27 mouse cellular contexts compared by ENCODE assay signal in the genomic region with DNA sequence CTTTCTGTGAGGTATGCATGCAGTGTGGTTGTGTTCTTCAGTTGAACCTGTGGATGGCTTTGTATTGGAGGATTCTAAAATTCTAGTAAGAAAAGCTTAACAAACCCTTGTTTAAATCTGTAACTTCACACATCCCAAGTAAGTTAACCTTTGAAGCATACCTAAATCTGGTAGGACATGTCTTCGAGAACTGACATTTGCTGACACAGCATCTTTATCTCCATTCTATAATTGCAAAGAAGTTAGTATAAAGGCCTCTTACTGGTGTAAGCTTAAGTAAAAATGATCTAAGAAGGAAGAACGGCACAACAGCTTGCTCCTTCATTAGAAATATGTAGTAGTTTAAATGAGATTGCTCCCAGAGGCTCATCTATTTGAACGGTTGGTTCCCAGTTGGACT.
"Had no signal": no experiment of that assay in that cellular context is flagged by ENCODE, and none has a peak within 500 bp of the region (broad histone marks: within the 10 kb centered on the region; RNA-seq: fewer than 3 reads in every experiment).

No protein-coding gene starts in this region.

- H3K36me3 ChIP-seq: embryonic facial prominence, embryonic 10.5 days; embryonic facial prominence, embryonic 12.5 days; embryonic facial prominence, embryonic 13.5 days; embryonic facial prominence, embryonic 15.5 days; forebrain, embryonic 10.5 days; forebrain, embryonic 12.5 days; forebrain, embryonic 15.5 days; heart, embryonic 10.5 days had no signal

- H3K4me3 ChIP-seq: embryonic facial prominence, embryonic 10.5 days; embryonic facial prominence, embryonic 12.5 days; embryonic facial prominence, embryonic 13.5 days; embryonic facial prominence, embryonic 15.5 days; erythroblast, embryonic 14.5 days; forebrain, embryonic 10.5 days; forebrain, embryonic 12.5 days; forebrain, embryonic 13.5 days; forebrain, embryonic 15.5 days; gastrocnemius, adult 2 months; heart, adult 2 months; heart, embryonic 10.5 days had no signal

- H3K27me3 ChIP-seq: embryonic facial prominence, embryonic 12.5 days; embryonic facial prominence, embryonic 13.5 days; embryonic facial prominence, embryonic 15.5 days; forebrain, embryonic 12.5 days; forebrain, embryonic 13.5 days; forebrain, embryonic 15.5 days had no signal

- H3K27ac ChIP-seq: embryonic facial prominence, embryonic 10.5 days; embryonic facial prominence, embryonic 12.5 days; embryonic facial prominence, embryonic 13.5 days; embryonic facial prominence, embryonic 15.5 days; forebrain, embryonic 10.5 days; forebrain, embryonic 12.5 days; forebrain, embryonic 13.5 days; forebrain, embryonic 15.5 days; gastrocnemius, adult 2 months; heart, adult 2 months; heart, embryonic 10.5 days had no signal

- DNase-seq: cerebellum, adult 9-11 months; cerebellum, postnatal 10 days; cerebellum, postnatal 14 days; cerebellum, postnatal 25 days; cerebellum, postnatal 36 days; embryo, embryonic 11 days; gastrocnemius, adult 2 months; gastrocnemius, postnatal 10 days; gastrocnemius, postnatal 14 days; gastrocnemius, postnatal 25 days; gastrocnemius, postnatal 36 days; heart, adult 11 months; heart, adult 18-20 months; heart, adult 2 months had no signal

- ATAC-seq: forebrain, embryonic 13.5 days; forebrain, embryonic 14.5 days; forebrain, embryonic 15.5 days; forebrain, embryonic 16.5 days had no signal

- H3K9ac ChIP-seq: embryonic facial prominence, embryonic 12.5 days; embryonic facial prominence, embryonic 13.5 days; embryonic facial prominence, embryonic 15.5 days; forebrain, embryonic 12.5 days; forebrain, embryonic 13.5 days; forebrain, embryonic 15.5 days had no signal

- H3K9me3 ChIP-seq: embryonic facial prominence, embryonic 10.5 days; embryonic facial prominence, embryonic 12.5 days; embryonic facial prominence, embryonic 13.5 days; embryonic facial prominence, embryonic 15.5 days; forebrain, embryonic 10.5 days; forebrain, embryonic 12.5 days; forebrain, embryonic 13.5 days; forebrain, embryonic 15.5 days; heart, embryonic 10.5 days had no signal

- H3K4me1 ChIP-seq: embryonic facial prominence, embryonic 10.5 days; forebrain, embryonic 10.5 days; forebrain, embryonic 12.5 days had no signal

- H3K4me2 ChIP-seq: embryonic facial prominence, embryonic 12.5 days; embryonic facial prominence, embryonic 13.5 days; embryonic facial prominence, embryonic 15.5 days; forebrain, embryonic 12.5 days; forebrain, embryonic 13.5 days; forebrain, embryonic 15.5 days; heart, embryonic 11.5 days had no signal
